Mouse (Mus musculus): ENCODE data around the gene Smndc1.

DNA sequence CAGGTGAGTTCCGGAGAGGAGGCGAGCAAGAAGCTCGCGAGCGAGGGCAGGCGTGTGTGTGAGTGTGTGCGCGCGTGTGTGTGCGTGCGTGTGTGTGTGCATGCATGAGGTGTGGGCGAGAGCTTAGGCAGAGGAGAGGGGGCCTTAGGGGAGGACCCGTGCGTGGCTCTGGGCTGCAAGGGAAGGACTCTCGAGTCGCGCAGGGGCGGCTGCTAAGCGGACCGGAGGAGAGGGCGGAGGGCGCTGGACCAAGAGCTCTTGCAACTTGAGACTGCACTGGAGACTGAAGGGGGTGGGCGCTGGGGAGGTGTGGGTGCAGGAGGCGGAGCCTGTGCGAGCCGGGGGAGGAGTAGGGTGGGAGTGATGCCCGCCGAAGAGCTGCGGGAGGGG is 60.4 kb downstream of the Smndc1 start:
- TF ChIP-seq POLR2A (IDR thresholded peaks at IDR 0.05; ENCODE audit: insufficient read depth, low read length) (peak; percentile 53), CTCF (IDR thresholded peaks at IDR 0.05; ENCODE audit: low read depth, low read length) (no peak)

Data from ES-Bruce4 (cell line).